Mouse (Mus musculus): Measurements from ENCODE around the gene Nkx2-5. TPM values are rescaled to one million over a fixed set of nuclear protein-coding genes. Genes with fewer than 3 reads are reported as not detected.

Gene Nkx2-5
- polyA plus RNA-seq, 1 experiment from 2014 or later: 132 TPM

GRCm38 (mm10) chr17:26848236-26848635 lies 3.4 kb upstream of the Nkx2-5 start:
- Histone ChIP-seq H3K9me3 (replicated peaks; ENCODE audit: control insufficient read depth, low read length) (no peaks in the 10 kb centered on the region), H3K4me1 (ENCODE audit: control insufficient read depth, insufficient read depth, low read length) (no peaks in the 10 kb centered on the region), H3K27ac (ENCODE audit: low read length) (peak overlapping the region; percentile 69), H3K9ac (ENCODE audit: low read length) (peak overlapping the region; percentile 69), H3K4me3 (ENCODE audit: low read length) (peak overlapping the region; percentile 14), H3K36me3 (ENCODE audit: control insufficient read depth, insufficient read depth) (no peaks in the 10 kb centered on the region), H3K4me2 (ENCODE audit: low read depth, low read length) (peak overlapping the region; percentile 64), H3K27me3 (ENCODE audit: control insufficient read depth, insufficient read depth, low read length) (peaks cover 22% of the 10 kb centered on the region)
- no peak for ATAC-seq (replicated peaks; ENCODE audit: extremely low read depth, insufficient read depth, low FRiP score)
- 5% methylated on average over 6 of the region's 6 CpGs for WGBS

- Histone ChIP-seq H3K36me3 (ENCODE audit: control insufficient read depth, insufficient read depth) (no peaks in the 10 kb centered on the region), H3K4me2 (ENCODE audit: low read depth, low read length) (peak overlapping the region; percentile 64), H3K9ac (ENCODE audit: low read length) (peak overlapping the region; percentile 69), H3K27me3 (ENCODE audit: control insufficient read depth, insufficient read depth, low read length) (peaks cover 23% of the 10 kb centered on the region), H3K27ac (ENCODE audit: low read length) (peak overlapping the region; percentile 69), H3K9me3 (replicated peaks; ENCODE audit: control insufficient read depth, low read length) (no peaks in the 10 kb centered on the region), H3K4me1 (ENCODE audit: control insufficient read depth, insufficient read depth, low read length) (no peaks in the 10 kb centered on the region; the same call in 1 of the 2 replicates), H3K4me3 (ENCODE audit: low read length) (peak overlapping the region; percentile 14)
- no peak for ATAC-seq (replicated peaks; ENCODE audit: extremely low read depth, insufficient read depth, low FRiP score)
- 4% methylated on average over 5 of the region's 5 CpGs for WGBS
These were observed 3.0 kb upstream of the Nkx2-5 start for GRCm38 (mm10) chr17:26847801-26848200.

- peak overlapping the region; percentile 52 for H3K4me2 ChIP-seq (ENCODE audit: low read depth, low read length)
- ATAC-seq (replicated peaks; ENCODE audit: extremely low read depth, insufficient read depth, low FRiP score): no peak
- H3K27me3 ChIP-seq (ENCODE audit: control insufficient read depth, insufficient read depth, low read length): peaks cover 25% of the 10 kb centered on the region
- 15% methylated on average over 8 of the region's 8 CpGs for WGBS
- H3K36me3 ChIP-seq (ENCODE audit: control insufficient read depth, insufficient read depth): no peaks in the 10 kb centered on the region
- no peaks in the 10 kb centered on the region for H3K9me3 ChIP-seq (replicated peaks; ENCODE audit: control insufficient read depth, low read length)
- no peaks in the 10 kb centered on the region; the same call in 1 of the 2 replicates for H3K4me1 ChIP-seq (ENCODE audit: control insufficient read depth, insufficient read depth, low read length)
- H3K27ac ChIP-seq (ENCODE audit: low read length): no peak overlapping the region
- peak overlapping the region; percentile 22 for H3K4me3 ChIP-seq (ENCODE audit: low read length)
- H3K9ac ChIP-seq (ENCODE audit: low read length): no peak overlapping the region
These were observed 1.6 kb upstream of the Nkx2-5 start for GRCm38 (mm10) chr17:26846411-26846810.

- H3K27me3 ChIP-seq (ENCODE audit: control insufficient read depth, insufficient read depth, low read length): peaks cover 31% of the 10 kb centered on the region
- H3K4me2 ChIP-seq (ENCODE audit: low read depth, low read length): peak overlapping the region; percentile 77
- peak overlapping the region; percentile 95 for H3K27ac ChIP-seq (ENCODE audit: low read length)
- H3K4me1 ChIP-seq (ENCODE audit: control insufficient read depth, insufficient read depth, low read length): no peaks in the 10 kb centered on the region; the same call in 1 of the 2 replicates
- no peaks in the 10 kb centered on the region for H3K9me3 ChIP-seq (replicated peaks; ENCODE audit: control insufficient read depth, low read length)
- peak overlapping the region; percentile 89 for H3K9ac ChIP-seq (ENCODE audit: low read length)
- peak overlapping the region; percentile 57 for H3K4me3 ChIP-seq (ENCODE audit: low read length)
- no peaks in the 10 kb centered on the region for H3K36me3 ChIP-seq (ENCODE audit: control insufficient read depth, insufficient read depth)
- 9% methylated on average over 14 of the region's 14 CpGs for WGBS
- no peak for ATAC-seq (replicated peaks; ENCODE audit: extremely low read depth, insufficient read depth, low FRiP score)
These were observed 591 bp upstream of the Nkx2-5 start for GRCm38 (mm10) chr17:26845149-26846050.

GRCm38 (mm10) chr17:26844371-26844851 lies 398 bp downstream of the Nkx2-5 start:
- Histone ChIP-seq H3K27ac (ENCODE audit: low read length) (peak overlapping the region; percentile 95), H3K9ac (ENCODE audit: low read length) (peak overlapping the region; percentile 89), H3K4me1 (ENCODE audit: control insufficient read depth, insufficient read depth, low read length) (no peaks in the 10 kb centered on the region; the same call in 1 of the 2 replicates), H3K36me3 (ENCODE audit: control insufficient read depth, insufficient read depth) (no peaks in the 10 kb centered on the region), H3K27me3 (ENCODE audit: control insufficient read depth, insufficient read depth, low read length) (peaks cover 37% of the 10 kb centered on the region), H3K9me3 (replicated peaks; ENCODE audit: control insufficient read depth, low read length) (no peaks in the 10 kb centered on the region), H3K4me2 (ENCODE audit: low read depth, low read length) (peak overlapping the region; percentile 77), H3K4me3 (ENCODE audit: low read length) (peak overlapping the region; percentile 57)
- no peak for ATAC-seq (replicated peaks; ENCODE audit: extremely low read depth, insufficient read depth, low FRiP score)
- WGBS: 1% methylated on average over 36 of the region's 36 CpGs

- H3K27ac ChIP-seq (ENCODE audit: low read length): peak overlapping the region; percentile 95
- H3K4me1 ChIP-seq (ENCODE audit: control insufficient read depth, insufficient read depth, low read length): no peaks in the 10 kb centered on the region; the same call in 1 of the 2 replicates
- peak overlapping the region; percentile 89 for H3K9ac ChIP-seq (ENCODE audit: low read length)
- peak overlapping the region; percentile 57 for H3K4me3 ChIP-seq (ENCODE audit: low read length)
- no peak for ATAC-seq (replicated peaks; ENCODE audit: extremely low read depth, insufficient read depth, low FRiP score)
- peaks cover 42% of the 10 kb centered on the region for H3K27me3 ChIP-seq (ENCODE audit: control insufficient read depth, insufficient read depth, low read length)
- peak overlapping the region; percentile 77 for H3K4me2 ChIP-seq (ENCODE audit: low read depth, low read length)
- H3K36me3 ChIP-seq (ENCODE audit: control insufficient read depth, insufficient read depth): no peaks in the 10 kb centered on the region
- 7% methylated on average over 7 of the region's 7 CpGs for WGBS
- no peaks in the 10 kb centered on the region for H3K9me3 ChIP-seq (replicated peaks; ENCODE audit: control insufficient read depth, low read length)
These were observed 1.0 kb downstream of the Nkx2-5 start for GRCm38 (mm10) chr17:26843696-26844236.

GRCm38 (mm10) chr17:26843229-26843567 lies 1.6 kb downstream of the Nkx2-5 start:
- Histone ChIP-seq H3K36me3 (ENCODE audit: control insufficient read depth, insufficient read depth) (no peaks in the 10 kb centered on the region), H3K4me3 (ENCODE audit: low read length) (peak overlapping the region; percentile 57), H3K27ac (ENCODE audit: low read length) (peak overlapping the region; percentile 95), H3K4me2 (ENCODE audit: low read depth, low read length) (peak overlapping the region; percentile 77), H3K27me3 (ENCODE audit: control insufficient read depth, insufficient read depth, low read length) (peaks cover 41% of the 10 kb centered on the region), H3K4me1 (ENCODE audit: control insufficient read depth, insufficient read depth, low read length) (no peaks in the 10 kb centered on the region; the same call in 1 of the 2 replicates), H3K9ac (ENCODE audit: low read length) (peak overlapping the region; percentile 89), H3K9me3 (replicated peaks; ENCODE audit: control insufficient read depth, low read length) (no peaks in the 10 kb centered on the region)
- WGBS: 4% methylated on average over 14 of the region's 14 CpGs
- ATAC-seq (replicated peaks; ENCODE audit: extremely low read depth, insufficient read depth, low FRiP score): no peak

- H3K27me3 ChIP-seq (ENCODE audit: control insufficient read depth, insufficient read depth, low read length): peaks cover 40% of the 10 kb centered on the region
- peak overlapping the region; percentile 95 for H3K27ac ChIP-seq (ENCODE audit: low read length)
- H3K4me1 ChIP-seq (ENCODE audit: control insufficient read depth, insufficient read depth, low read length): no peaks in the 10 kb centered on the region; the same call in 1 of the 2 replicates
- H3K36me3 ChIP-seq (ENCODE audit: control insufficient read depth, insufficient read depth): no peaks in the 10 kb centered on the region
- H3K4me2 ChIP-seq (ENCODE audit: low read depth, low read length): peak overlapping the region; percentile 77
- no peaks in the 10 kb centered on the region for H3K9me3 ChIP-seq (replicated peaks; ENCODE audit: control insufficient read depth, low read length)
- 22% methylated on average over 9 of the region's 9 CpGs for WGBS
- ATAC-seq (replicated peaks; ENCODE audit: extremely low read depth, insufficient read depth, low FRiP score): no peak
- peak overlapping the region; percentile 57 for H3K4me3 ChIP-seq (ENCODE audit: low read length)
- H3K9ac ChIP-seq (ENCODE audit: low read length): peak overlapping the region; percentile 89
These were observed 2.2 kb downstream of the Nkx2-5 start for GRCm38 (mm10) chr17:26842431-26843228.

Measured in heart, embryonic 16.5 days (tissue).